Mouse (Mus musculus) embryonic facial prominence, embryonic 11.5 days (tissue): ENCODE results near the gene Vps13c. TPM values are rescaled to one million over a fixed set of nuclear protein-coding genes. Genes with fewer than 3 reads are reported as not detected.

Experiments used
- ATAC-seq: fragments of 200-750 bp; cut with Nextera tagmentation; replicated peaks from 2 replicates; pipeline ENCODE4 v1.8.0; 2017; ENCODE audit warnings: low read depth; ENCODE audit not compliant: insufficient number of reproducible peaks, low FRiP score, low TSS enrichment
- DNase-seq: peaks from one replicate; pipeline ENCODE4 v3.0.0-alpha.2; 2015; ENCODE audit warnings: low spot score
- H3K27ac ChIP-seq: fragments of 300-500 bp; sonication (generic); replicated peaks from 2 replicates; pipeline ENCODE4 v1.5.1; 2014; ENCODE audit warnings: mild to moderate bottlenecking, low read depth, low read length, control low read depth
- H3K27me3 ChIP-seq: fragments of 300-500 bp; sonication (generic); 2 replicates; pipeline ENCODE4 v1.6.1; 2014; ENCODE audit warnings: mild to moderate bottlenecking, low read length, moderate library complexity, mixed read lengths; ENCODE audit not compliant: control insufficient read depth, insufficient read depth
- H3K36me3 ChIP-seq: fragments of 300-500 bp; sonication (generic); replicated peaks from 2 replicates; pipeline ENCODE4 v1.6.1; 2014; ENCODE audit warnings: low read depth, mild to moderate bottlenecking, low read length, moderate library complexity, mixed read lengths; ENCODE audit not compliant: control insufficient read depth, insufficient read depth
- H3K4me1 ChIP-seq: fragments of 300-500 bp; sonication (generic); 2 replicates; pipeline ENCODE4 v1.6.1; 2014; ENCODE audit warnings: low read length, mixed read lengths; ENCODE audit not compliant: control insufficient read depth, insufficient read depth
- H3K4me2 ChIP-seq: fragments of 300-500 bp; sonication (generic); 2 replicates; pipeline ENCODE4 v1.6.1; 2014; ENCODE audit warnings: low read depth, mild to moderate bottlenecking, control low read depth, low read length, moderate library complexity
- H3K4me3 ChIP-seq: fragments of 300-500 bp; sonication (generic); 2 replicates; pipeline ENCODE4 v1.5.1; 2014; ENCODE audit warnings: low read depth, low read length, control low read depth
- H3K9ac ChIP-seq: fragments of 300-500 bp; sonication (generic); replicated peaks from 2 replicates; pipeline ENCODE4 v1.6.1; 2014; ENCODE audit warnings: mild to moderate bottlenecking, control low read depth, low read length
- H3K9me3 ChIP-seq: fragments of 300-500 bp; sonication (generic); replicated peaks from 2 replicates; pipeline ENCODE4 v1.6.1; 2016; ENCODE audit warnings: mild to moderate bottlenecking, low read length, inconsistent platforms, mixed read lengths; ENCODE audit not compliant: control insufficient read depth
- WGBS: fragments of 180-500 bp; shearing (Covaris S2); extraction: QIAGEN DNeasy Blood & Tissue Kit; methylation state at CpG from one replicate; pipeline ENCODE4 v1.1.7; 2014; 5-methylcytosine and 5-hydroxymethylcytosine counted together
- polyA plus RNA-seq: library from polyadenylated mRNA; unstranded; fragments of >200 nt; fragmentation: Nextera tagmentation; extraction: Ambion mirVana; gene quantifications from 2 replicates; pipeline ENCODE4 v1.2.1, GENCODE M21; 2014

The Vps13c gene
- polyA plus RNA-seq, 1 experiment from 2014 or later: 5.2 TPM

DNA sequence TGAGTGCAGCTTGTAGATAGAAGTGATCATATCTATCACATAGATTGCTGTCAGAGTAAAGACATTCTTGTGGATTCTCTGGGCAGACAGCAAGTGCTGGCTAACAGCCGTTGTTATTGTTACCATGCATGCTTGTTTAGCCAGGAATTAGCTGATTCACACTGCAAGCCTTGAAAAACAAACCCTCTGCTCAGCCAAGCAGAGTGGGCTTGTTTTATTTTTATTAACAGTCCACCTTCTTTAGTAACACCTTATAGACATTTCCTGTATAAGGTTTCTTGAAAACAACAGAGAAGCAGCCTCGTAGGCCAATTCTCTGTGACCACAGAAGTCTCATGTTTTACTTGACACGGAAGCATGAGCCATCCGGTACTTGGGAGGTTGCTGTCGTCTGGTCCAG lies 5.7 kb upstream of the Vps13c start:
- H3K36me3 ChIP-seq: no peaks in the 10 kb centered on the region
- WGBS: 75% methylated on average over 5 of the region's 5 CpGs

DNA sequence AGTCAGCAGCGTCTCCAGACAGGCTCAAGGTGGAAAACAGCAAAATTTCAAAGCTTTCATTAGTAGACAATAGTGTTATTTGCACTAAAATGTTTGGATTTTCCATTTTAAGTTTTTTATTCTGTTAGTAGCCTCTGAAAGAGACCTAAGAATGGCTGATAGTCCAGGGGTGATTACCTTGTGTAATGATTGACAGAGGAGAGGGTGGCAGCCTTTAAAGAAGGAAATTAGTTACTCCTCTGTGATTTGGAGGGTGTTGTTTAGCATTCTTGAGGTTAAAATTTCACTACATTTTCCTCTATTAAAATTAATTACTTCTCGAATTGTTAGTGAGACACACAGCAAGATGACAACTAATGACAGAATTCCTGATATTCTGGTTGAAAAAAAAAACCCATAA lies 2.9 kb upstream of the Vps13c start:
- H3K4me2 ChIP-seq: no peak overlapping the region
- no peak overlapping the region for H3K27ac ChIP-seq
- H3K4me3 ChIP-seq: no peak overlapping the region

More for the DNA sequence above, 5.7 kb upstream of the Vps13c start:
- Histone ChIP-seq H3K27ac (no peak overlapping the region), H3K9me3 (no peaks in the 10 kb centered on the region), H3K4me2 (no peak overlapping the region), H3K9ac (no peak overlapping the region), H3K4me3 (no peak overlapping the region), H3K4me1 (peaks cover 5% of the 10 kb centered on the region; the same call in 1 of the 2 replicates), H3K27me3 (peaks cover 18% of the 10 kb centered on the region)
- no peak for DNase-seq
- no peak for ATAC-seq

DNA sequence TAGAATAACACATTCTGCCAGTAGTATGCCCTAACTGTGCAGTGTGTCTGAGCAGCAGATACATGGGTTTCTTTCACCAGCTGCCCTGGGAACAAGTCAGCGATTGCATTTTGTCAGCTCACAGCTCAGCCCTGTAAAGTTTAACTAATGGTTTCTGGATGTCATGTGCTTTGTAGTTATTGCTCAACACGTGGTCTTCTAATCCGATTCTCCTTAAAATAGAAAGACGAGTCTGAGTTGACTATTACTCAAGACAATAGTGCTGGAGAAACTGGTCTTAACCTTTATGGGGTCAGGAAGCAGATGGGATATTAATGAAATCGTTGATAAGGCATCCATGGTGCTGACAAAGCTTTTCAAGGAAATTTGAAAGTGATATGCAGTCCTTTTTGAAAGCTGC lies 2.6 kb downstream of the Vps13c start:
- no peak overlapping the region for H3K27ac ChIP-seq
- DNase-seq (no peak), ATAC-seq (no peak)
- no peak overlapping the region for H3K9ac ChIP-seq
- H3K9me3 ChIP-seq: no peaks in the 10 kb centered on the region
- H3K27me3 ChIP-seq: no peaks in the 10 kb centered on the region
- no peak overlapping the region for H3K4me3 ChIP-seq
- H3K4me1 ChIP-seq: no peaks in the 10 kb centered on the region
- H3K4me2 ChIP-seq: no peak overlapping the region
- no peaks in the 10 kb centered on the region for H3K36me3 ChIP-seq
- 80% methylated on average over 5 of the region's 5 CpGs for whole genome bisulfite sequencing

More for the DNA sequence above, 2.9 kb upstream of the Vps13c start:
- ATAC-seq (no peak), DNase-seq (no peak)
- Histone ChIP-seq H3K4me1 (no peaks in the 10 kb centered on the region), H3K9ac (no peak overlapping the region), H3K9me3 (no peaks in the 10 kb centered on the region), H3K36me3 (no peaks in the 10 kb centered on the region), H3K27me3 (no peaks in the 10 kb centered on the region)
- 81% methylated on average over 2 of the region's 2 CpGs for WGBS

DNA sequence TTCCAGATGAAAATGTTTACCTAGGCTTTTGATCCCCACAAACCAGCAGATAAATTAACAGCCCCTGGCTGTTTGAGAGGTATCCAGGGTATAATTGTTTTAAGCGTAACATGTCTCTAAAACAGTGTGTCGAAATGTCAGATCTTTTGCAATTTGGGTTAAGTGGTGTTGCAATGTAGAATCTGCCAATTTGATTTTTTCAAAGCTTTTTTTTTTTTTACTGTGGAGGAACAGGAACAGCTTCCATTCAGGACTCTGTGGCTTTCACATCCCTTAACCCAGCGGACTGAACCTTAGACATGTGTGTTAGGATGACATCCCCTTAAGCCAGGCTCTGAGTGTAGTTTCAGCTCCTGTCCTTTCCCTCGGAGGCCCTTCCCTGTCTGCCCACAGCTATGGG lies 4.8 kb downstream of the Vps13c start:
- H3K27ac ChIP-seq: no peak overlapping the region
- ATAC-seq: no peak
- 76% methylated on average over 4 of the region's 4 CpGs for WGBS

DNA sequence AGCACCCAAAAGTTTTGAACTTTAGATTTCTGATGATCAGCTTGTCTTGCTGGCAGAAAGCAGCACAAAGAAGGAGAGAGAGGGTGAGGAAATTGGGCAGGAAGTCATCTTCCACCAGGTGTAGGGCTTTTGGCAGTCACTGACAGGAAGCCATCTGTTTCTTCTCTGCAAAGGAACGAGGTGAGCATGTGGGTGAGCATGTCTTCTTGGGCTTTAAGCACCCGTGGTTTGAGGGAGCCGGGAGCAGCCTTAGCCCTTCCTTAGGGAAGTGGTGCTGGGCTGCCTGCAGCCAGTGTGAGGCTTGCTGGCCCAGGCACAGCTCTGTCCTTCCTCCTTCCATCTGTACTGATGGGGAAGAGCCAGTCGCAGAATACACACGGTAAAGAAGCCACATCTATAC lies 5.5 kb downstream of the Vps13c start:
- H3K9ac ChIP-seq: no peak overlapping the region
- H3K4me2 ChIP-seq: no peak overlapping the region
- H3K9me3 ChIP-seq: no peaks in the 10 kb centered on the region
- no peaks in the 10 kb centered on the region for H3K4me1 ChIP-seq
- H3K36me3 ChIP-seq: no peaks in the 10 kb centered on the region
- H3K27me3 ChIP-seq: no peaks in the 10 kb centered on the region
- DNase-seq (no peak), ATAC-seq (no peak)
- WGBS: 90% methylated on average over 5 of the region's 5 CpGs
- H3K27ac ChIP-seq: no peak overlapping the region
- no peak overlapping the region for H3K4me3 ChIP-seq

More for the DNA sequence above, 4.8 kb downstream of the Vps13c start:
- Histone ChIP-seq H3K27me3 (no peaks in the 10 kb centered on the region), H3K9me3 (no peaks in the 10 kb centered on the region), H3K4me2 (no peak overlapping the region), H3K36me3 (no peaks in the 10 kb centered on the region), H3K4me3 (no peak overlapping the region), H3K4me1 (no peaks in the 10 kb centered on the region), H3K9ac (no peak overlapping the region)
- no peak for DNase-seq

DNA sequence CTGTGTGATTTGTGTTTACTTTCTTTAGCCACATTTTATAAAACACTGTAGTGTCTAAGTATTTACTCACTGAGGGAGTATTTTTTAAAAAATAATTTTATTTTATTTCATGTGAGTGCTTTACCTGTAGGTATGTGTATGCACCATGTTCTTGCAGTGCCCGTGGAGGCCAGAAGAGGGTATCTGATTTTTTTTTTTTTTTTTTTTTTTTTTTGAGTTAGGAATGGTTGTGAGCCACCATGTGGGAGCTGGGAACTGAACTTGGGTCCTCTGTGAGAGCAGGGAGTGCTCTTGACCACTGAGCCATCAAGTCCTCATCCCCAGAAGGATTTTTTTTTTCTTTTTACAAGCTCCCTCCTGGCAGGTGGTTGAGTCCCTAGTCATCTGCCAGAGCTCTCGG lies 5.9 kb downstream of the Vps13c start:
- DNase-seq: no peak
- Histone ChIP-seq H3K4me1 (no peaks in the 10 kb centered on the region), H3K27me3 (no peaks in the 10 kb centered on the region), H3K4me3 (no peak overlapping the region), H3K9ac (no peak overlapping the region), H3K27ac (no peak overlapping the region), H3K9me3 (no peaks in the 10 kb centered on the region), H3K4me2 (no peak overlapping the region), H3K36me3 (no peaks in the 10 kb centered on the region)
- no peak for ATAC-seq
- WGBS: 85% methylated on average over 2 of the region's 2 CpGs

DNA sequence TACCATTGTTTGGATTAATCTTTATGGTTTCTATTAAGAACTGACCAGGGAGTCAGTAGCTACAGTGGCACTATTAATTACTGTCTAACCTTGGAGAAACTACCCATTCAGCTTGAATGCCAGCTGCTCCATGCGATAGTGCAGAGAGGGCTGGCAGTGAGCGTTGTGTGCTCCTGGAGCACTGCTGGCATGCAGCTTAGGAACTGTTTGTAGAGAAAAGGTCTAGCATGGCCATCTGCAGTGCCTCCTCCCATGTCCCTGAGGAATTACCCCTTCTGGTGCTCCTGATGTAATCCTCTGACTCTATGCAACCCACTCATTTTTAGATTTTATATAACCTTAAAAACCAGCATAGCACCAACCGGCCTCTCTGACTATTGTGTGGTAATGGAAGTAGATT lies 7.4 kb downstream of the Vps13c start:
- 97% methylated on average over 3 of the region's 3 CpGs for WGBS
- Histone ChIP-seq H3K4me3 (no peak overlapping the region), H3K27me3 (no peaks in the 10 kb centered on the region), H3K36me3 (no peaks in the 10 kb centered on the region), H3K9ac (no peak overlapping the region), H3K4me2 (no peak overlapping the region), H3K27ac (no peak overlapping the region), H3K4me1 (no peaks in the 10 kb centered on the region), H3K9me3 (no peaks in the 10 kb centered on the region)
- DNase-seq (no peak), ATAC-seq (no peak)

GRCm38 (mm10) chr9:67849397-67849796 lies 9.2 kb downstream of the Vps13c start:
- ATAC-seq: no peak
- no peak overlapping the region for H3K4me2 ChIP-seq
- WGBS: 87% methylated on average over 12 of the region's 12 CpGs

More at GRCm38 (mm10) chr9:67849397-67849796, 9.2 kb downstream of the Vps13c start:
- H3K27ac ChIP-seq: no peak overlapping the region
- no peaks in the 10 kb centered on the region for H3K27me3 ChIP-seq
- H3K4me1 ChIP-seq: no peaks in the 10 kb centered on the region
- no peak for DNase-seq
- H3K9ac ChIP-seq: no peak overlapping the region
- no peak overlapping the region for H3K4me3 ChIP-seq
- H3K9me3 ChIP-seq: no peaks in the 10 kb centered on the region
- no peaks in the 10 kb centered on the region for H3K36me3 ChIP-seq
